Mouse (Mus musculus) frontal cortex, adult 2 months (tissue): ENCODE measurements at regions not wholly inside any gene's neighbourhood (a gene's known extent, or its start where the extent isn't known, plus 50 kb on each side); places are given as distances from the start of the nearest gene placed in this dataset.
A peak's percentile ranks its signal among the peaks of the same experiment; 100 is the strongest.

ENCODE experiments used
- DNase-seq, 2 experiments: peaks; one replicate each; pipeline ENCODE4 v3.0.0; 2022; ENCODE audit warnings: low spot score in 1 of 2; ENCODE audit errors: extremely low spot score in 1 of 2

DNA sequence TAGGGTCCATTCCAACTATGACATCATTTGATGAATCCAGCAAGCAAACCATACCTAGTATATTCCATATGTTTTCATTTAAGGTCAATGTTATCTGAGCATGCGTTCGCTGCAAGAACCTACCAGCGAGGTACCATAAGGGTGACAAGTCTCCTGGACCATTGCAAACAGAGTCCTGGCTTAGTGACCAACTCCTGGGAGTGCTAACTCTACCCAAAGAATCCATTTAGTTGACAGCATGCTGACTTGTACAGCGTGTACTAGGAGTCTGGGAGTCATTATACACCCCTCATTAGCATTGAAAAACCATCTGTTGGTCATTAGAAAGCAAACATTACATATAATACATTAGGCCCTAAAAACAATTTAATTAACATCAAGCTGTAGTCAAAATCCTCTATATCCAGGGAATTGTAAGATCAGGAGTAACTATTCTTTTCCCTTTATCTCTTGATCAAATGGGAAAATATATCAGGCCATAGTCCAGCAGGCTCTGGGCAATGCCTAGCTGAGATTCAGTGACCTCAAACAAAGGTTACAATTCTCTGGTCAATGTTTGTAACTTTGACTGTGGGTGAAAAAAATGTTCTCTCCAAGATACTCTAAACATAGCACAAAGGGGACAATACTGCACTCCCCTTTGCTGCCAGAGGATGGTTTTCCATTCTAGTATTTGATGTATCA, 255.9 kb upstream of the Ldb2 start:
- no peak for DNase-seq

DNA sequence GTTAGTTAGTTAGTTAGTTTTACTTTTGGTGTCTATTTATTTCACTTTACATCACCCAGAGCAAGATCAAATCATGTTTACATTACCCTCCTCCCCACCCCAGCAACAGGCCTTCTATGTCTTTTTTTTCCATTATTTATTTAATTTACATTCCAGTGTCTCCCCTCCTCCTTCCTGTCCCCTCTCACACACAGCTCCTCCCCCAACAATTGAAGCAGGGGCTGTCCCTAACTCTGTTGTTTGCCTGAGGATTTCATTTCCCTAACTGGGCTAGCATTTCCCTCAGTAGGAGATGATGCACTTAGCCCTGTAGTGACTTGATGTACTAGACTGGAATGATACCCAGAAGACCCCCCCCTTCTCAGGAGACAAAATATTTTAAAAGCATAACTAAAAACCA, 249.9 kb upstream of the Ldb2 start:
- no peak for DNase-seq

DNA sequence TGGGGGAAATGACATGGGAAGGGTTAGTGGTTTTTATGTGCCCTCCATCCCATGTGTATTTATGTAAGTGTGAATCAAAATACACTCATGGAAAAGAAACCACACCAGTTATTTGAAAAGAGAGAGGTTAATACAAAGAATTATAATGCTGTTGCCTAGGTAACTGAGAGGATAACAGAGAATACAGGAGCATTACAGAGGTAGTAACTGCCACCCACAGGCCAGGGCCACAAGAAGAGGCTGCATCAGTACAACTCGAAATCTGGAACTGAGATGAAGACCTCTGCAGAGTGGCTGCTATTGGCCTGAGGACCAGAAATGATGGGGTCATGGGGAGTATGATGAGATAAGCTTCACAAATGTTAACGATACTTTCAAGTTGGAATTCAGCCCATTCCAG, 243.4 kb upstream of the Ldb2 start:
- peak in 1 of 2 experiments; percentile 12 for DNase-seq

DNA sequence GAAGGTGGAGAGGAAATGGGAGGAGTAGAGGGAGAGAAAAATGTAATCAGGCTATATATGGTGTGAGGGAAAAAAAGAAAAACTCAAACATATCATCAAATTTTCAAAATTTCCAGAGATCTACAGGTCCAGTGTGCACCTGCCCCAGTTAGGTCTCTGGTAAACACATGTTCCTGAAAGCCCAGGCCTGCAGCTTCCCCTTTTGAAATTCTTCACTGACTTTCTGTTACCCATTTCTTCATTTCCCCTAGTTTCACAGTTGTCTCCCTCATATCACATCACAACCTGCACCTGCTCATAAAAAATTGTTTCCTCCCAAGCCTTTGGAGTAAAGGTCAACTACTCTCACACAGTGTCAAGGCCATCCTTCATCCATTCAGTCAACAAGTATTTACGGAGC, 236.9 kb upstream of the Ldb2 start:
- no peak for DNase-seq

DNA sequence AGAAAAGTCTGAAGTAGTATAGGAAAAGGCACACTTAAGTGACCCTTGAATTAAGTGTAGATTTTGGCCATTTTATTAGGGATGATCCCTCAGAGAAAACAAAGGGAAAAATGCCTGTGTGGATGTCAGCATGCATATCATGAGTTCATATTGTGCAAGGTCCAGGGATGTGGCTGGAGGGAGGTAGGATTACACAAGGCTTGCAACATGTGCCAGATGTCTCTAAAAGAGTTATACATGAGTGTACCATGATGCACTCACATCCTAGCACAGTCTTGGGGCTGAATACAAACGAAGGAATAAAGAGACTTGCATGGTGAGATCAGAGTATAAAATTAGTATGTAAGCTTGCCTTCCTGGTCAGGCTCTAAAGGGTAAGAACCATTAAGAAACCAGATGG, 233.7 kb upstream of the Ldb2 start:
- no peak for DNase-seq

DNA sequence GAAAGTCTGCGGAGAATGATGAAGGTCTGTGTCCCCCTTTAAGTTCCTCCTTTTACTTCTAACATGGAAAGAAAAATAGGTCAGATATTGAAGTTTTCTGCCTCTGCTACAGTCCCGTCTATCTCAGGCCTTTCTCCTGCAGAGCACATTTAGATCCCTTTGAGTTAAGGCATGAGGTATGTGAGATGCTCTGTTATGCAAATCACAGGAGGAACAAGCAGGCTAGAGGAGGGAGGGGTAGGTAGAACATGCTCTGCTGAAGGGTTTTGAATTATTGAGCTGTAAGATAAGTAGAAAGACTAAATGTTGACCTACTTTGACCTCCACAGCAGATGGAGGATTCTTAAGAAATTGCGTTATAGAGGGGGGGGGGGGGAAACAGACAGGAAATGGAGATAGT, 228.4 kb upstream of the Ldb2 start:
- DNase-seq, result no peak

DNA sequence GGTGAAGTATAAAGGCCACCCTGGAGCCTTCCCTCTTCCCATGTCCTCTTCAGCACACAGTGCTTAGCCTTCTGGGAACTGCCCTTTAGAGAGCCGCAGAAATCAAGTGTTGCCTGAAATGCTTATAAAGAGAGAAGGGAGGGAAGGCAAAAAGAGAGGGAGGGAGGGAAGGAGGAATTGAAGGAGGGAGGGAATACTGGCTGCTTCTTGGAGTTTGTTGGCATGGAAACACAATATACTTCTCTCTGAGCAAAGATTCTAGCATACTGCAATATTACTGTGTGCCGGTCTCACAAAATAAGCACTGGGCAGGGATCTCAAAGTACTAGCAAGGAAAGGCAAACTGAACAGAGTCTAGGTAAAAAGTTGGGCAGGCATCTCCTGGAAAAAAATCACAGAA, 225.9 kb upstream of the Ldb2 start:
- no peak for DNase-seq

DNA sequence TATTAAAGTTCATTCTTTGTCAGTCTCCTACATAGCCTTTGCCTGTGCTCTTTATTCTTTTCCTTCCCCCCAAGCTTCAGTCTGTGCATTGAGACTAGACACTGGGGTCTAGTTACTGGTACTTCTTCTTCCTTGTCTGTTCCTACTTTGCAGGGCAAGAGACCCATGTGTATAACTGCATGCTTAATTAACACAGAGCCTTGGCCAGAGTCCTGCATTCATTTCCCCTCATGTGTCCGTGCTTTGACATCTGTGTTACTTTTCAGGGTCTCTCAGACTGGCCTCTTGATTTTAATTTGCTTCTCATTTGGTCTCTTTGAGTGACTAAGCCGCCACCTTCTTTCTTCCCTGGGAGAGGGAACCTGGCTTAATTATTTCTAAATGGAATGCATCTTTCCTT, 208.4 kb upstream of the Ldb2 start:
- no peak for DNase-seq

DNA sequence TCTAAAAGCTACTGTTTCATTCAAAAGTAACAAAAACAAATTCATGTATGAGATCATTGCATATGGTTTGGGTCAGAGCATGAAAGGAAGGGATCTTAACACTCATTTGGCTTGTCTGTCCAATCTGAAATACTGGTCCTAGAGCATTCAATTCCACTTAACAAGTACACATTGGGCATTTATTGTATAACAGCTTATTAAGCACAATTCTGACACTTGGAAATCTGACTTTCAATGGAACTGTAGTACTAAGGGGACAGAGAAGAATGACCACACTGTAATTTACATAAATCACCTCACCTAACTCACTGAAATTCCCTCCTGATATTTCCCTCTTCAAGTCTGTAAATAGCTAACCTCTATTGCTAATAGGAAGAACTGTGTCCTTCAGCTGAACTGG, 201.5 kb upstream of the Ldb2 start:
- DNase-seq, result no peak

DNA sequence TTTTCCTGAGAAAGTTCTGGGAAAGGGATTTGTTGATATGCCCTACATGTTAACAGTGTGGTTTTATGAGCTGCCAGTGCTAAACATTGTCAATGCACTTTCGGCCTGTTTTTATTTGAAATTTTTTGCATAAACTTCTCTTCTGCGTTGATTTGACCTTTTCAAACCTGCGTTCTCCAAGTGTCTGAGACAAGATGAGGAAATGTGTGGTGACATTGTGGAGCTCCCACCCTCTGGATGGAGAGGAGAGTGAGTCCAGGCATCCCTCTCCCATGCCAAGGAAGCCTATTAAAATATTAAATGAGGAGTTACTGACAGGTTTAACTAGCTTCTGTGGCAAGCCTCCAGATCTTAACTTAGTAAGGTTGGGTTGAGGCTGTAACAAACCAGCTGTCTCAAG, 199.6 kb upstream of the Ldb2 start:
- no peak for DNase-seq

DNA sequence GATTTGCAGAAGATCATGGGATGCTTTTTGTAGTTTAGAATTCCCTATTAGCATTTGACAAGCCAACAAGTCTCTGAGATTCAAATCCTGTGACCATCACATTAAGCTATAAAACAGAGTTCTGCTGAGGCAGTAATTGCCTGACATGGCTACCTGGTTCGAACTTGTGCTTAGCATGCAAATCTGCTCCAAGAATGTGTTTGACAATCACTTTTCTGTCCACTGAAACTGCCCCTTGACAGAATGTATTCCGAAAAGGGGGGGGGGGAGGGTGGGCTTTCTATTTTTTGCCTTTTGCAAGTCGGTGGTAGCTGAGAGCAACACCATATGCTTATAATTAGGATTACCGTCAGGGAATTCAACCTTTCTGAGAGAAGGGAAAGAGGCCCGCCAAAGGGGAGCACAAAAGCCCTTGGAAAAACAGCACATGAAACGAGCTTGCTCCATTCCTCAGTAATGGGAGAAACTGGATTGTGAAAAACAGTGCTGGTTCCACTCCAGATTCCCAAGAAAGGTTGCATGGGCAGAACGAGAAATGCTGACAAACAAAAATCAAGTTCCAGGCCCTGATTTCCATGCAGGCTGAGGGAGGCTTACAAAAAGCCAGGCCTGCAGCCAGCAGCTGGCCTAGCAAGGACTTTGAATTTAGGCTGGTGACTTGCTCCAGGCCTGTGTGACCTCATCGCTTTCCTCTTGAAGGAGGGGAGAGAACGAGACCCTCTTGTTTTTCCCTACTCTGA, 176.1 kb upstream of the Ldb2 start:
- DNase-seq, result peak; percentile 5 to 38

DNA sequence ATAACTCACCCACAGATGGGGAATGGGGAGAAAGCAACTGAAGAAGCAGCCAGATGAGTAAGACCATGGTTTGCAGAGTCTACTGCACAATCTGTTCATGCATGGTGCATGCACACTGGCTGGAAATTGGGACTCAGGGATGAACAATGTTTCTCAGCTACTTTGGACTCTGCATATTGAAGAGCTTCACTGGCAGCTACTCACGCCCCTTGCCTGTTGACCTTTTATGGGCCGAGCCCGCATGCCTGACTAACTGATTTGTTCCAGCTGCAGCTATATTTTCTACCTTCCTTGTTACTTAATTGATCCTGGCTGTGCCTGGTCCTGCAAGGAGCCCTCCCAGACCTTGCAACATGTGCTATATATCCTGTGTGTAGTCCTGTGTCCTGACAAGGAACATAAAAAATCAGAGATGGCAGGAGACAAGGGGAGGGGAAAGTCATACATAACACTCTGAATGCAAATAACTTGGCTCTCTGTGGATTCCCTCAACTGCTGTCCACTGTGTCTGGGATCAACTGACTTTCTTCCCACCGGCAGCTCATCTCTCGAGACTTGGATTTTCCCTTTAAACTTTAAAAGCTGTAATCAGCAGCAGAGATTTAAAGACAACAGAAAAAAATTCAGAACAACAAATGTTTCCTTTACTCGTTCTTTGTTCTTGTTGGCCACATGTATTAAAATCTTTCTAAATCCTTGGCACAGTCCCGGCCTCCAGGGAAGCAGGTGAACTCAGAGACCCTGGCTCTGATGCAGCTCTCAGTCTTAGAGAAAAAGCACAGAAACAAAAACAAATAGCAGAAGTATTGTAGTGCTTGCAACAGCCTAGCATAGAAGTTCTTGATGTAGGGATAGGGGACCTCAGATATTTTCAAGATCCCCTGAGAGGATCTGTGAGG, 143.8 kb upstream of the Ldb2 start:
- no peak for DNase-seq

DNA sequence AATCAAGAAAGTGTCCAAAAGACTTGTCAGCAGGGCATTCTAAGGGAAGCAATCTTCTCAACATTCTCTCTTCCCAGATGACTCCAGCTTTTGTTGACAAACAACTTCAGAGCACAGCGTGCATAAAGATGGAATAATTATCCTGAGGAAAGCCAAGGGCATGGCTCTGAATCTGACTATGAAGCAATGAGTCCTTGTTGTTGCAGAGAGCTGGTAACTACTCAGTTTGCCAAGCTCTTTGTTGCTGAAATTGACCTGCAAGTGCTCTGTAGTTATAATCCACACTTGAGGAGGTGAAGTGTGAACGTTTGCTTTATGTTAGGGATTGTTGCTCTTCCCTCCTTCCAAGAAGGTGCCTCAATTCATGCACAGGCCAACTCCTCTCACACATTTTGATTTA, 143.1 kb upstream of the Ldb2 start:
- DNase-seq, result no peak

DNA sequence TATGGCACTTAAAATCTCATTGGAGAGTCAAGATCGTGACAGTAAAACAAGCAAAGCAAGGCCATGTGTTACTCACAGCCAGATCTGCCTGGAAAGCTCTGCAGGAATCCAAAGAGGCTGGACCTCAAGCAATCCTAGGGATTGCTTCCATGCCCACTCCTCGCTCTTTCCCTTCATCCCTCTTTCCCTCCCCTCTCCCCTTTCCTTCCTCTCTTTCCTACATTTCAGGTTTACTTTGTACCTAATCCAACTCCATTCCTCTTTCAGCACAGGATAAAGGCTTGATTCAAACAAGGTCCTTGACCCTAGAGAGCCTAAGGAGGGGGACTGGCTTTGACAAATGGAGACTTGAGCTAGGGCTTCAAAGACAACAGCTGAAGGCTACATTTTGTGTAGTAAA, 126.0 kb upstream of the Ldb2 start:
- DNase-seq, result no peak

DNA sequence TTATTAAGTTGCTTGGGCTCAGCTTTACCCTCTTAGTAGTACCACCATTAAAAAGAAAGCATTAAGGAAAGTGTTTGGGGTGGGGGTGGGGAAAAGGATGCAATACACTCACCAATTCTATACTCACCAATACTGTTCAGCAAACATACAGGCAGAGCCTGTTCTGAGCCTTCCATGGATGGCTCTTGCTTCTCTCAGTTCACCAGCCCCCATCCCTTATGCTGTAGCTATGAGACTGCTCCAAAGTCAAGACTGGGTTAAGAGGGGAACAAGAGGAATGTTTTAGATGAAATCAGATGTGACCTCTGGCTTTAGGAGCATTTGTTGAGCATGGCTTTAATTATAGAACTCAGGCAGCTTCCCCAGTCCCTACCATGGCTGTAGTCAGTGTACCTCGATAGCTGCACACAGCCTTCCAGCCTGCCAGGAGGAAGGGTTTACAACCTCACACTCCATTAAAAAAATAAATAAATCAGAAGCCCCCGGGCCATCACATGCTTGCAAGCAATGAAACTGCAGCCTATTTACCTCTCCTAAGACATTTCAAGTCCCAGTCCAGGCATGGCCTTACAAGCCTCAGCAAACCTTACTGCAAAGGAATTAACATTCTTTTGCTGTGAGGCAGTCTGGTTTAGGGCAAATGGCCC, 122.8 kb upstream of the Ldb2 start:
- no peak for DNase-seq

DNA sequence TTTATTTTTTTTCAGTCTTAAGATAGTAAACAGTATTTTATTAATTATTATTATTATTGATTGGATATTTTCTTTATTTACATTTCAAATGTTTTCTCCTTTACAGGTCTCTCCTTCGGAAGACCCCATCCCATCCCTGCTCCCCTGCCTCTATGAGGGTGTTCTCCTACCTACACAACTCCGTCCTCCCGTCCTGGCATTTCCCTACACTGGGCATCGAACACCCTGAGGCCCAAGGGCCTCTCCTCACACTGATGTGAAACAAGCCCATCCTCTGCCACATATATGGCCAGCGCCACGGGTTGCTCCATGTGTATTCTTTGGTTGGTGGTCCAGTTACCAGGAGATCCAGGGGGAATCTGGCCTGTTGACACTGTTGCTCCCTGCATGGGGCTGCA, 118.3 kb upstream of the Ldb2 start:
- no peak for DNase-seq

DNA sequence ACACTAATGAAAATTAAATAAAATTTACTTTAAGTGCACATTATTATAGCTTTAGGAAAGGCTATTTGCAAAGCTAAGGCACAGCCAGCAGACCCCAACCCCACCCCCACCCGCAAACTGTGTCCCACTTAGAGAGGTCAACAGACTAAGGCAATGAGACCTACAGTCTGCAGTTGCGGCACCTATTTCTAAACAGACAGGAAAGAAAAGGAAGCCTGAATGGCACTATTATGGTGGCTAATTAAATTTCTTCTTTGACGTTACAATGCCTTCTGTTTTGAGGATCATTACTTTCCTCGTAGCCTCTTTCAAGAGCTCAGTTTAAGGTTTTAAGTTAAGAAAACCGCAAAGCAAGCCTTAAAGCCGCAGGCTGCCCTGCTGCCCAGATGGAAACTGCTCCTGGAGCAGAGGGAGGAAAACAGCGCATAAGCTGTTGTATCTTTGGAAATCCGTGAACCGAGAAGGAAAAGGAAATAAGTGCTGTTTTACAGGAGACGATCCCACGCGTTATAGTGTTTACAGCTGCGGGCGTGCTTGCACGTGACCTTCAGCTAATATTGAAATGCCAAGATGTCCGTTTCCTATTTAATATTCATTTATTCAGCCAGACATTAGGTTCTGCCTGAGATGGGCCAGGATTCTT, 117.8 kb upstream of the Ldb2 start:
- peak in 1 of 2 experiments; percentile 25 for DNase-seq

DNA sequence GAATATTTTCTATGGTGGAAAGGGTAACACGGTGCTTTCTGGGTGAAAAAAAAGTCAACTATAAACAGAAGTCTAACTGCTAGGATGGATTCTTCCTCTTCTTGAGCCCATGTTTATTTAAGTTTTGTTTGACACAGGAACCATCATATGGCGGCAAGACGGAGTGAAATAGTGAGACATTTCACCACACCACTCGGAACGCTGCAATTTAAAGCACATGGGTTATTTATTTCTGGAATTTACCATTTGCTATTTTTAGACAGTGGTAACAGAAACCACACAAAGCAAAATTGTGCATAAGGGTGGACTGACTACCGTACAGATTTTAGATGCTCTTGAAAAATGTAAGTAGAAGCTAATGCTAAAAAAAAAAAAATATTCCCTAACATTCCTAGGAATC, 103.1 kb upstream of the Ldb2 start:
- no peak for DNase-seq

DNA sequence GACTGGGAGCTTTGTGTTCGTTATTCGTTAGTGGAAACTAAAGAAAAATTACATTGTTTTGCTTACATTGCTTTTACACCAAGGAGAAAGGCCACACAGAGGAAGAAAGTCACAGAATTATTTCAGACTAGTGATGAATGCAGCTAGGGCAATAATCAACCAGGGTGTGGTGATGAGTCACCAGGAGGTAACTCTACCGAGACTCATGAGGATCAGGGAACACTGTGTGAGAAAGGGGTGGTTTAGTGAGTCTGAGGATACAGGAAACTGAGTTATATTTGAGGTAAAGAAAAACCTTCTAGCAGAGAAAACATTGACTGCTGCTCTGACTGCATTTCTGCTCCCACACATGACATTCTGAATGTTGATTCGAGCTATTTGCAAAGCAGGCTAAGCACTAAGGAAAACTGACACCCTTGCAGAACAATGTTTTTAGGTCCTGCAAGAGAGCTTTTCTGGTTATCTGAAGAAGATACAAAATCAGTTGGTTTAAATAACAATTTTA, 87.1 kb upstream of the Ldb2 start:
- peak in 1 of 2 experiments; percentile 50 for DNase-seq

DNA sequence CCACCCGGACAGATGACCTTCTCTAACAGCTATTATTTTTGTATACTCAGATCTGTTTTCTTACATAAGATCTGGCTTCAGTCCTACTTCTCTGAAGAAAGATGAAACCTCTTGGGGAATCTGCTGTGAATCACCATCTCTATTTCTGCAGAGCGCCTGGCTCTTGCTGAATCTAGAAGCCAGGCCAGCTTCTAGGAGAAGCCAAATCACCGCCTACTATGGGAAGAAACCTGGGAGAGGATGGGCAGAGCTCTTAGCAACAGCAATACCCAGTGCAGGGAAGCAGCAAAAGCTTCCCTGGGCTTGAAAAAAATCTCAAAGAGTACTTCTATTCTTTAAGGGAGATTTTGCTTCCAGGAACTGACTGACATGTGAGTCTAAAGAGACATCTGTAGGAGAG, 77.5 kb upstream of the Ldb2 start:
- peak; percentile 81 to 84 for DNase-seq
